Mouse (Mus musculus): ENCODE data around the gene Kirrel3. TPM values are rescaled to one million over a fixed set of nuclear protein-coding genes. Genes with fewer than 3 reads are reported as not detected.

Kirrel3 gene
- total RNA-seq, 2 experiments from 2014 or later, result 59.8 to 62.6 TPM

GRCm38 (mm10) chr9:34760521-34760920 lies 274.8 kb downstream of the Kirrel3 start:
- DNase-seq (ENCODE audit: extremely low spot score in 1 of 2, low spot score in 2 of 2), result no peak
- intact Hi-C loops (cut with DNase I), result no loop called here
- no peak overlapping the region for H3K27ac ChIP-seq
- H3K4me3 ChIP-seq, result no peak overlapping the region
- TF ChIP-seq CTCF (IDR thresholded peaks at IDR 0.05), result no peak

DNA sequence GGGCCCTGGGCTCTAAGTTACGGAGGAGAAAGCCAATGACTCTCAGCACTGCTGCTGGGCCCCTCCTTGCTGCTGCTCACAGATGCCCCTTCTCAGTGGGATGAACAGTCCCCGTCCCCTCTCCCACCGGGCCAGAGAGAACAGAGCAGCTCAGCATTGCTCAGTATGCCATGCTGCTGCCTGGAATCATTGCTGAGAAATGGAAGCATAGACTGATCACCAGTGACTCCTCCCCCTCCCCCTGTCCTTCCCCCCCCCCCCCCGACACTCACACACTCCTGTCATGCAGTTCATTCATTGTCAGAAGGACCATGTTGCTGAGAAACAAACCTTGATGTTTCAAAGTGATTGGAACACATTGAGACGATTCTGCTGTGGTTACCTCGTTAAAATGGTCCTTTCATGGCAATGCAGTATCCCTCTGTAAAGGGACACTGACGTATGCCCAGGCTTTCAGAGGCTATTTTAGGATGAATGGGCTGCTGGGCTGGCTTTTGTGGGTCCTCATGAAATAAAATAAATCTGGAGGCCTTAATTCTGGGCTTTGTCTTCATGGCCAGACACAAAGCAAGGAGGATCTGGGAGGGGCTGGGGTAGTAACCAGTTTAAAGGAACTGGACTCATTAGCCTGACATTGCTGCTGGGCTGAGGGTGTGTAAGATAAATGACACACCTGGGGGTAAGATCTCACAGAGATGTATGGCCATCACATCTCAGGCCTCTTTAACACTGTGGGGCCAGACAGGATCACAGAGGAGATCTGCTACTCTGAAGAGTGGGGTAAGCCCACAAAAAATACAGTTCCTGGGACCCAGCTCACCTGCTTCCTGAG lies 281.3 kb downstream of the Kirrel3 start:
- DNase-seq (ENCODE audit: extremely low spot score in 1 of 2, low spot score in 2 of 2), result no peak
- TF ChIP-seq CTCF (IDR thresholded peaks at IDR 0.05), result no peak
- H3K27ac ChIP-seq, result no peak overlapping the region
- intact Hi-C loops (cut with DNase I), result no loop called here
- H3K4me3 ChIP-seq, result no peak overlapping the region

- no peak for TF ChIP-seq CTCF (IDR thresholded peaks at IDR 0.05)
- DNase-seq (ENCODE audit: extremely low spot score in 1 of 2, low spot score in 2 of 2), result no peak
- intact Hi-C loops (cut with DNase I), result no loop called here
- no peak overlapping the region for H3K4me3 ChIP-seq
- H3K27ac ChIP-seq, result no peak overlapping the region
Observed at GRCm38 (mm10) chr9:34768961-34769360, 283.3 kb downstream of the Kirrel3 start.

GRCm38 (mm10) chr9:34770951-34771350 lies 285.3 kb downstream of the Kirrel3 start:
- TF ChIP-seq CTCF (IDR thresholded peaks at IDR 0.05), result no peak
- intact Hi-C loops (cut with DNase I), result no loop called here
- H3K27ac ChIP-seq, result no peak overlapping the region
- no peak overlapping the region for H3K4me3 ChIP-seq
- no peak for DNase-seq (ENCODE audit: extremely low spot score in 1 of 2, low spot score in 2 of 2)

DNA sequence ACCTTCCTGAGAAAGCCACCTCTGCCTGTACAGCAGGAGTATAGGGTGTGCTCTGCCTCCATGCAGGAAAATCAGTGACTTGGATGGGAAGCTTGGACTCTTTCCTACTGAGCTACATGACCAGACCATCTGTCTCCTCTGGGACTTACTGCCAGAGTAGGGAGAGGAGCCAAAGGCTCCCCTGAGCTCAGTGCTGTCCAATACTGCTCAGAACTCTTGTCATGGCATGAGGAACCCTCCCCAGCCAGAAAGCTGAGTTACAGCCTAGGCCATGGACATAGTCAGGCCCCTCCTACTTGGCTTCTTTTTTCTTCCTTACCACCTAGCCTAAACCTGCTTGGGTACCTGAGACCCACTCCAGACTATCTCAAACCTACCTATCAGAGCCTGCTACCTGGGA lies 285.7 kb downstream of the Kirrel3 start:
- DNase-seq (ENCODE audit: extremely low spot score in 1 of 2, low spot score in 2 of 2), result no peak
- intact Hi-C loops (cut with DNase I), result no loop called here
- no peak for TF ChIP-seq CTCF (IDR thresholded peaks at IDR 0.05)
- H3K27ac ChIP-seq, result no peak overlapping the region
- no peak overlapping the region for H3K4me3 ChIP-seq

DNA sequence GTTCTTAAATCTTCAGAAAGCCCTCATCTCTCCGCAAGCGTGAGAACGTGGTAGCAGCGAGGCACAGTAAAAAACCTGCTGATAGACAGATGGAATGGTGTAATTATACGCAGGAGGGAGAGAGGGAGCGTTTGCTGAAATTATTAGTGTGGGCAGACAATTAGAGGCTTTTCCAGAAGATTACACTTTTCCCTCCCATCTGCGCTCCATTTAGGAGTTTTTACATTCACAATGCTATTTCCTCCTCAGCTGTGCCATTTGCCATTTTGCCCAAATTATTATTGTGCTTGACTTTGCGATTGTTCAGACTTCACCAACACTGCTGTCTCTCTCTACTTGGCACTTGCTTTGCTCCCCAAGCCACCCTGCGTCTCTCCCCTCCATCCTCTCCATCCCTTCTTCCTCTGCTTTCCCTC lies 286.3 kb downstream of the Kirrel3 start:
- intact Hi-C loops (cut with DNase I), result no loop called here
- no peak overlapping the region for H3K4me3 ChIP-seq
- DNase-seq (ENCODE audit: extremely low spot score in 1 of 2, low spot score in 2 of 2), result peak in 1 of 2 experiments; percentile 36
- H3K27ac ChIP-seq, result no peak overlapping the region
- no peak for TF ChIP-seq CTCF (IDR thresholded peaks at IDR 0.05)

GRCm38 (mm10) chr9:34781356-34781755 lies 295.7 kb downstream of the Kirrel3 start:
- no peak overlapping the region for H3K27ac ChIP-seq
- intact Hi-C loops (cut with DNase I), result no loop called here
- H3K4me3 ChIP-seq, result no peak overlapping the region
- DNase-seq (ENCODE audit: extremely low spot score in 1 of 2, low spot score in 2 of 2), result no peak
- TF ChIP-seq CTCF (IDR thresholded peaks at IDR 0.05), result no peak

- DNase-seq (ENCODE audit: extremely low spot score in 1 of 2, low spot score in 2 of 2), result no peak
- no peak for TF ChIP-seq CTCF (IDR thresholded peaks at IDR 0.05)
Observed at GRCm38 (mm10) chr9:34787915-34788314, 302.2 kb downstream of the Kirrel3 start.

DNA sequence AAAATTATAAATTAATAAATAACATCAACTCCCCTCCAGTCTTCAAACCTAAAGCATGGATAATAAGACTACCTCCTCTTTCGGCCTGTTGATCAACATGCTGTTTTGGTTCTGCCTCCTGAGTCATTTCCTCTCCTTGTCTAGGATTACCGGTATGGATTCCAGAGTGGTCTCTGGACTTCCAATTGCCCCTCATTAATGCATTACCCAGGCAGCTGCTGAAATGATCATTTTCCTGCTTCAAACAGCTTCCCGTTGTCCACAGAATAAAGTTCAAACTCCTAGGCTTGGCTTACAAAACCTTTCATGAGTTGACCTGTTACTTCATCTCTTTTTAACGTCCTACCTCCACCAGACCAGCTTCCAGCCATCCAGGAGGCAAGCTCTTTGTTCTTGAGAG lies 309.5 kb downstream of the Kirrel3 start:
- no peak overlapping the region for H3K4me3 ChIP-seq
- H3K27ac ChIP-seq, result no peak overlapping the region
- no peak for DNase-seq (ENCODE audit: extremely low spot score in 1 of 2, low spot score in 2 of 2)
- no peak for TF ChIP-seq CTCF (IDR thresholded peaks at IDR 0.05)
- intact Hi-C loops (cut with DNase I), result no loop called here

More at GRCm38 (mm10) chr9:34787915-34788314, 302.2 kb downstream of the Kirrel3 start:
- Histone ChIP-seq H3K4me3 (no peak overlapping the region), H3K27ac (no peak overlapping the region)
- intact Hi-C loops (cut with DNase I), result no loop called here

DNA sequence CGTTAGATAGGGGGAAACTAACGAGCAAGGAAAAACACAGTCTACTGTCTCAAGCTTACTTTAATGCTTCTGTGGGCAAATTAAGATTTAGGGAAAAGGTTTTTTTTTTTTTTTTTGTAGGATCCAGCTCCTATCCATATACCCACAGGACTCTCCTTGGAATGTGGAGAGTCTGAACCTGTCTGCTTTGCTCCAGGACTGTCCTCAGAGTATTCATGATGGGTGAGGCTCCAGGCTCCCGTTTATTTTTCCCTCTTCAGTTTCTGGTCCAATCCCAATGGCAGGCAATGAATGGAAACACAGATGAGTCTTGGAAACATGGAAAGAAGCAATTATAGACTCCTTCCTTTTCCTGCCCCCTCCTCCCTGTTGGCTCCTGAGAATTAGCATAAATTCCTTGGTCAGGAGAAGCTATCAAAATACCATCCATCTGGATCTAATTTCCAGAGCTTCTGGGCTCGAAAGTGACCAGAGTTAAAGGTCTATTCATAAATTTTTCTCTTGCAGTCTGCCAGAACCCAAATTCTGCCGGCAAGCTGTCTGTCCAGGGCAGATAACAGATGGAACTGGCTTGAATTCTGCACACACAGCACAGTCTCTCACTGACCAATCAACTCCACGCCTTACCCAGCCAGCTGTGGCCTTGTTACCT lies 312.1 kb downstream of the Kirrel3 start:
- Histone ChIP-seq H3K27ac (no peak overlapping the region), H3K4me3 (no peak overlapping the region)
- intact Hi-C loops (cut with DNase I), result no loop called here
- TF ChIP-seq CTCF (IDR thresholded peaks at IDR 0.05), result no peak
- DNase-seq (ENCODE audit: extremely low spot score in 1 of 2, low spot score in 2 of 2), result no peak

- TF ChIP-seq CTCF (IDR thresholded peaks at IDR 0.05), result no peak
- no peak for DNase-seq (ENCODE audit: extremely low spot score in 1 of 2, low spot score in 2 of 2)
- no peak overlapping the region for H3K27ac ChIP-seq
- intact Hi-C loops (cut with DNase I), result no loop called here
- no peak overlapping the region for H3K4me3 ChIP-seq
Observed at GRCm38 (mm10) chr9:34801662-34802061, 316.0 kb downstream of the Kirrel3 start.

- H3K27ac ChIP-seq, result no peak overlapping the region
- no peak for TF ChIP-seq CTCF (IDR thresholded peaks at IDR 0.05)
- H3K4me3 ChIP-seq, result no peak overlapping the region
- no peak for DNase-seq (ENCODE audit: extremely low spot score in 1 of 2, low spot score in 2 of 2)
- intact Hi-C loops (cut with DNase I), result no loop called here
Observed at GRCm38 (mm10) chr9:34806854-34807253, 321.2 kb downstream of the Kirrel3 start.

All from left cerebral cortex, adult 2 months (tissue).